Mouse (Mus musculus): ENCODE data around the gene Pdzk1. TPM values are rescaled to one million over a fixed set of nuclear protein-coding genes. Genes with fewer than 3 reads are reported as not detected.

Gene Pdzk1
- polyA plus RNA-seq, 1 experiment: 0.19 TPM

DNA sequence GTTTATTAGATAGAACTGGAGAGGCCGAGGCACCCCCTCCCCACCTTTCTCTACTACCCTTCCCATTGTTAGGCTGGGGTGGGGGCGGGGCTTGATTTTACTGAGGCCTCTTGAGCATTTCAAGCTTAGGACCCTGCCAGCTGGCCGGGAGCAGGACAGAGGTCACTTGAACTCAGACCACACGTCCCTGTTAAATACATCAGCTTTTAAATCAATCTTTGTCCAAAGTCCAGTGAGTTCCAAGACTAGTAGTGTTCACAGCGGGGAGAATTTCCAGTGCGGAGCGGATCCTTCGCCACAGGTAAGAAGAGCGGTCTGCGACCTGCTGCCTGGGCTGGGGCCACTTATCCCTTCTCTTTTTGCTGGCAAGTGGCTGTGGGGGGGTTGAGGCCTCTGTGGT is 772 bp downstream of the Pdzk1 start:
- TF ChIP-seq POLR2A (IDR thresholded peaks at IDR 0.05; ENCODE audit: extremely low read depth, insufficient read depth, low read length): no peak
- TF ChIP-seq CTCF (IDR thresholded peaks at IDR 0.05; ENCODE audit: extremely low read depth, insufficient read depth, low read length): no peak

DNA sequence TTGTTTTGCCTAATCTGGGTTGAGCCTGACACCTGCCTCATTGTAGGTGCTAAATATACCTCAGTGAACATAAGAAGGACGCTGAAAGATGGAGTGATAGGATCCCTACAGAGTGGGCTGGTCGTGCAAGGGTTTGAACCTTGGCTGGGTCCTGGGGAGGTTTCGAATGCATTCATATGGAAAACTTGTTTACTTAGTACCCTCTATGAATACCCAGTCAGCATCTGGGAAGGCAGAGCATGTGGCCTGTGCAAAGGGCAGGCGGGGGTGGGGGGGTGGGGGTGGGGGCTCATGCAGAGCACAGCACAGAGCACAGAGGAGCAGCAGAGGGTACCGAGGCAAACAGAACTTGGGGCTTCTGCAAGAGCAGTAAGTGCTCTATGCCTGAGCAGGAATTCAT is 3.8 kb downstream of the Pdzk1 start:
- TF ChIP-seq POLR2A (IDR thresholded peaks at IDR 0.05; ENCODE audit: extremely low read depth, insufficient read depth, low read length): no peak
- TF ChIP-seq CTCF (IDR thresholded peaks at IDR 0.05; ENCODE audit: extremely low read depth, insufficient read depth, low read length): no peak
- Histone ChIP-seq H3K4me1 (ENCODE audit: control insufficient read depth, insufficient read depth, low read length) (no peaks in the 10 kb centered on the region), H3K27ac (ENCODE audit: insufficient read depth, low read length) (no peak overlapping the region), H3K4me3 (ENCODE audit: insufficient read depth, low read length) (no peak overlapping the region)

More for the DNA sequence above, 772 bp downstream of the Pdzk1 start:
- Histone ChIP-seq H3K4me3 (ENCODE audit: insufficient read depth, low read length) (no peak overlapping the region), H3K27ac (ENCODE audit: insufficient read depth, low read length) (no peak overlapping the region), H3K4me1 (ENCODE audit: control insufficient read depth, insufficient read depth, low read length) (no peaks in the 10 kb centered on the region)

DNA sequence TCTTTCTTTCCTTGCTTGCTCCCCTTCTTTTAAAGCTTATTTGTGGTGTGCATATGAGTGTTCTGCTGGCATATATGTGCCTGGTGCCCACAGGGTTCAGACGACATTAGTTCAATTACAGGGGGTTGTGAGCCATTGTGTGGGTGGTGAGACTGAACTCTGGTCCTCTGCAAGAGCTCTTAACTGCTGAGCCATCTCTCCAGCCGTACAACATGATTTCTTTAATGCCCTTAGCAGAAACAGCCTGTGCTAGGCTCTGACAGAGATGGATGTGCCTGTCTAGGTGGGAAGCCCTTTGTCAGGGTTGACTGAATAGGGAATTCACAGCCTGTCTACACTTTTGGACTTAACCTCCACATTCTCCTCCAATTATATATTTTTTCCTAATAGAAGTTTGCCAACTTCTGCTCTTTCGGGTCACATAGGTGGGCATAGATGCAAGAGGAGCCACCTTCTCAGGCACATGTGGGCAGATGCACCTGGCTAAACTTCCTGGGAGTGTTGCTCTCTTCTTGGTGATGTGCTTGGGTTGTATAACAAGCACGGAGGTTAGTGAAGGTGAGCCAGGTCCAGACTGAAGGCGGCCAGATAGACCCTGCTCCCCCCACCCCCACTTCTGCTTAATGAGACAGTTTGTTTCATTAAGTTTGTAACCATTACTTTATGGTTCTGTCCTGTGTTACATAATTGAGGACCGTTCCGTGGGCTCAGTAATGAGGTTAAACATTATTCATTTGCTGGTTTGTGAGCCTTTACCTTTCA is 5.7 kb downstream of the Pdzk1 start:
- TF ChIP-seq POLR2A (IDR thresholded peaks at IDR 0.05; ENCODE audit: extremely low read depth, insufficient read depth, low read length) (no peak), CTCF (IDR thresholded peaks at IDR 0.05; ENCODE audit: extremely low read depth, insufficient read depth, low read length) (no peak)
- no peak overlapping the region for H3K4me3 ChIP-seq (ENCODE audit: insufficient read depth, low read length)
- no peaks in the 10 kb centered on the region for H3K4me1 ChIP-seq (ENCODE audit: control insufficient read depth, insufficient read depth, low read length)
- no peak overlapping the region for H3K27ac ChIP-seq (ENCODE audit: insufficient read depth, low read length)

DNA sequence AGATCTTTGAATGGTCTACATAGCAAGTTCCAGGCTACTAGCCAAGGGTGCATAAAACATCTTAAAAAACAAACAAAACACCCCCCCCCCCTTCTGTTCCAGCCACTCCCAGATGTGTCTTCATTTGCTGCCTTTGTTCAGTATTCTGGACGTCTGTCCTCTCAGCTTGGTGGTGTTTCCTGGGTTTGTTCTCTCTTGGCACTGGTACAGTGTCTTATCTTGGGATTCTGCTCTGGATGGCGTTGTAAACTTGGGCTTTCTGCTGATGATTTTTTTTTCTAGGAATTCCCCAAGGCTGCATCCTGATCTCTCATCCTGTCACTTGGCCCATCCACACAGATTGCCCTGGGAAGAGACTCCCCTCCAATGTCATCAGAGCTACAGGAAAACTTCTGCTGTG is 7.3 kb downstream of the Pdzk1 start:
- no peaks in the 10 kb centered on the region for H3K4me1 ChIP-seq (ENCODE audit: control insufficient read depth, insufficient read depth, low read length)
- no peak overlapping the region for H3K27ac ChIP-seq (ENCODE audit: insufficient read depth, low read length)
- no peak overlapping the region for H3K4me3 ChIP-seq (ENCODE audit: insufficient read depth, low read length)
- TF ChIP-seq CTCF (IDR thresholded peaks at IDR 0.05; ENCODE audit: extremely low read depth, insufficient read depth, low read length) (no peak), POLR2A (IDR thresholded peaks at IDR 0.05; ENCODE audit: extremely low read depth, insufficient read depth, low read length) (no peak)

DNA sequence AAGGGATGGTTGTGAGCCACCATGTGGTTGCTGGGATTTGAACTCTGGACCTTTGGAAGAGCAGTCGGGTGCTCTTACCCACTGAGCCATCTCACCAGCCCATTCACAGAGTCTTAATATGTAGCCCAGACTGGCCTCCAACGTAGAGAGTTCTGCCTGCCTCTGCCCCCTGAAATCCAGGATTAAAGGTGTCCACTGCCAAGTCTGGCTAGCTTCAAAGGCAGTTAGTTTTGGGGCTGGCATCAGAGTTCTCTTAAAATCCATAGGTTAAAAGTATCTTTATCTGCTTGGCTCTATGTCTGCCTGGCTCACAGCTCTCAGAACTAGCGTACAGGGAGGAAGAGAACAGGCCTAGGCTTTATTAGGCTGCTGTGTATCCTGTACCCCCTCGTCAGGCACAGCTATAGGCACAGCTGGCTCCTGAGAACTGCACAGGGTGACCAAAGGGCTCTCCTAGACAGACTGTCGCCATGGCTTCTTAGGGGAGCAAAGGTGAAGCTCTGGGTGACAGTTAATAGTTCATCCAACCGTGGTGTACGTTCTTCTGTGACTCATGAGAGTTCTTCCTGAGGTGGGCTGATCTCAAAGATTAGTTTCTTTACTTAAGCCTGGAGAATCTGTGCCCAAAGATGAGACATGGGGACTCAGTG is 10.0 kb downstream of the Pdzk1 start:
- no peak overlapping the region for H3K4me3 ChIP-seq (ENCODE audit: insufficient read depth, low read length)
- TF ChIP-seq POLR2A (IDR thresholded peaks at IDR 0.05; ENCODE audit: extremely low read depth, insufficient read depth, low read length) (no peak), CTCF (IDR thresholded peaks at IDR 0.05; ENCODE audit: extremely low read depth, insufficient read depth, low read length) (no peak)
- no peaks in the 10 kb centered on the region for H3K4me1 ChIP-seq (ENCODE audit: control insufficient read depth, insufficient read depth, low read length)
- no peak overlapping the region for H3K27ac ChIP-seq (ENCODE audit: insufficient read depth, low read length)

GRCm38 (mm10) chr3:96845191-96845590 is 16.1 kb downstream of the Pdzk1 start:
- no peak overlapping the region for H3K4me3 ChIP-seq (ENCODE audit: insufficient read depth, low read length)
- no peaks in the 10 kb centered on the region for H3K4me1 ChIP-seq (ENCODE audit: control insufficient read depth, insufficient read depth, low read length)
- TF ChIP-seq CTCF (IDR thresholded peaks at IDR 0.05; ENCODE audit: extremely low read depth, insufficient read depth, low read length): no peak
- TF ChIP-seq POLR2A (IDR thresholded peaks at IDR 0.05; ENCODE audit: extremely low read depth, insufficient read depth, low read length): no peak
- no peak overlapping the region for H3K27ac ChIP-seq (ENCODE audit: insufficient read depth, low read length)

DNA sequence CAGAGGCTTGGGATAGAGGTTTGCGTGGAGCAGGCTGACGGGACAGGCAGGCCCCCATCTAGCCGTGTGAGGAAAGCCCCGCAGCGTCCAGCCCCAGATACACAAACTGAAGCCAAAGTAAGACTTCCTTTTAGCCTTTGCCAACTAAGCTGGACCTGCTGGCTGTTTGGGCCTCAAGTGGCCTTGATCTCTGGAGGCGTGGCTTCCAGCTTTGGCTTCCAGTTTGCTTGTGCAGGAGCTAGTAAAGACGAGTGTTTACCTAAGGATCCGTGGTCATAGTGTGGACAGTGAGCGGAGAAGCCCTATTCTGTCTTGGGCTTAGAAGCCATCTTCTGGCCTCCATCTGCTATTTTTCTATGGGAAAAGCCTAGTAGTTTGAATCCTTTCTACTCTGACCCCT is 16.7 kb downstream of the Pdzk1 start:
- Histone ChIP-seq H3K27ac (ENCODE audit: insufficient read depth, low read length) (no peak overlapping the region), H3K4me1 (ENCODE audit: control insufficient read depth, insufficient read depth, low read length) (no peaks in the 10 kb centered on the region), H3K4me3 (ENCODE audit: insufficient read depth, low read length) (no peak overlapping the region)
- TF ChIP-seq CTCF (IDR thresholded peaks at IDR 0.05; ENCODE audit: extremely low read depth, insufficient read depth, low read length): no peak
- no peak for TF ChIP-seq POLR2A (IDR thresholded peaks at IDR 0.05; ENCODE audit: extremely low read depth, insufficient read depth, low read length)

- H3K4me3 ChIP-seq (ENCODE audit: insufficient read depth, low read length): no peak overlapping the region
- H3K27ac ChIP-seq (ENCODE audit: insufficient read depth, low read length): no peak overlapping the region
- no peak for TF ChIP-seq CTCF (IDR thresholded peaks at IDR 0.05; ENCODE audit: extremely low read depth, insufficient read depth, low read length)
- no peak for TF ChIP-seq POLR2A (IDR thresholded peaks at IDR 0.05; ENCODE audit: extremely low read depth, insufficient read depth, low read length)
- H3K4me1 ChIP-seq (ENCODE audit: control insufficient read depth, insufficient read depth, low read length): no peaks in the 10 kb centered on the region
Measured at GRCm38 (mm10) chr3:96846985-96847384, 17.9 kb downstream of the Pdzk1 start.

DNA sequence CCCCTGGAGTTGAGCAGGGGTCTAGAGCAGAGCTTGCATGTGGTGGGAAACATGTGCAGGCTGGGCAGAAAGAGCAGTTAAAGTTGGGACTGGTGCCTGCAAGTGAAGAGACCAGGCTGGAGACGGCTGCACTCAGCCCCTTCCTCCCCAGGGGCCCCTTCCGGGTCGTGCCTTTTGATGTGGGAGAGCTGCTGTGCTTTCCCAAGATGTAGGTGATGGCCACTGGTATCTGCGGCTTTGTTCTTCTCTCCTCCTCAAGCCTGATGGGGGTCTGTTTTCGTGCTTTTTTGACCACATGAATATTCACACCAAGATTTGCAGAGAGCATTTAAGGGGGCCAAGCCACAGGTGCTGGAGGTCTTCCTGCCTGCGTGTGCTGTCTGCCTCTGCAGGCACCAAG is 18.6 kb downstream of the Pdzk1 start:
- Histone ChIP-seq H3K27ac (ENCODE audit: insufficient read depth, low read length) (no peak overlapping the region), H3K4me3 (ENCODE audit: insufficient read depth, low read length) (no peak overlapping the region), H3K4me1 (ENCODE audit: control insufficient read depth, insufficient read depth, low read length) (no peaks in the 10 kb centered on the region)
- TF ChIP-seq POLR2A (IDR thresholded peaks at IDR 0.05; ENCODE audit: extremely low read depth, insufficient read depth, low read length): no peak
- no peak for TF ChIP-seq CTCF (IDR thresholded peaks at IDR 0.05; ENCODE audit: extremely low read depth, insufficient read depth, low read length)

DNA sequence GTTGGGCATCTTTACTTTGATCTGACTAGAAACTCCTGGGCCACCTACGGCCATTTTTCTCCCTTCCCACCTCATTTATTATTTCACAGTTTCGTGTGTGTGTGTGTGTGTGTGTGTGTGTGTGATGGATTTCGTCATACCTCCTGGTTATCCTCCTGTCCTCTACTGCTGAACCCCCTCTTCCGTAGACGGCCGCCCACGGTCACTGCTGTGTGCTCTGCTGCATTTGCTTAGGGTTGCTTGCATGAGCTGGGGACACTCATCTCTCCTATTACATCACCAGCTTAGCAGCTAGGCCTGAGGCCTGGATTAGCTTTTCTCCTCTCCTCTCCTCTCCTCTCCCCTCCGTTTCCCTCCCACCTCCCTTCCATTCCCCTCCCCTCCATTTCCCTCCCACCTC is 19.4 kb downstream of the Pdzk1 start:
- Histone ChIP-seq H3K4me1 (ENCODE audit: control insufficient read depth, insufficient read depth, low read length) (no peaks in the 10 kb centered on the region), H3K27ac (ENCODE audit: insufficient read depth, low read length) (no peak overlapping the region), H3K4me3 (ENCODE audit: insufficient read depth, low read length) (no peak overlapping the region)
- TF ChIP-seq POLR2A (IDR thresholded peaks at IDR 0.05; ENCODE audit: extremely low read depth, insufficient read depth, low read length): no peak
- no peak for TF ChIP-seq CTCF (IDR thresholded peaks at IDR 0.05; ENCODE audit: extremely low read depth, insufficient read depth, low read length)
